In genomic region chr10:105535848-105536247, GRCm38 (mm10) we compare ENCODE assay signal across 24 mouse cellular contexts. TPM values are rescaled to one million over a fixed set of nuclear protein-coding genes. Genes with fewer than 3 reads are reported as not detected.
DNase-seq lines count a peak whose midpoint lies in the region; ATAC-seq and TF ChIP-seq lines count a peak whose summit lies in the region.
"Had no signal": no experiment of that assay in that cellular context is flagged by ENCODE, and none has a peak within 500 bp of the region (broad histone marks: within the 10 kb centered on the region; RNA-seq: fewer than 3 reads in every experiment).

No protein-coding gene starts in this region.

- no peak overlapping the region for H3K4me2 ChIP-seq in lung, postnatal 0 days (replicated peaks; ENCODE audit: low read depth, low read length)
- H3K4me2 ChIP-seq in forebrain, embryonic 11.5 days (ENCODE audit: low read depth, low read length, severe bottlenecking): no peak overlapping the region
- H3K4me2 ChIP-seq in midbrain, postnatal 0 days (ENCODE audit: low read depth, low read length, poor library complexity, severe bottlenecking): no peak overlapping the region
- H3K4me2 ChIP-seq: embryonic facial prominence, embryonic 12.5 days; forebrain, embryonic 13.5 days; forebrain, embryonic 15.5 days had no signal

- no peak overlapping the region for H3K4me3 ChIP-seq in lung, postnatal 0 days (ENCODE audit: low read depth, low read length)
- H3K4me3 ChIP-seq in small intestine, adult 2 months (ENCODE audit: low read depth, low read length): no peak overlapping the region
- H3K4me3 ChIP-seq in forebrain, embryonic 11.5 days (ENCODE audit: low read depth, low read length): no peak overlapping the region
- no peak overlapping the region for H3K4me3 ChIP-seq in midbrain, postnatal 0 days (ENCODE audit: low read depth, low read length)
- H3K4me3 ChIP-seq: embryonic facial prominence, embryonic 10.5 days; embryonic facial prominence, embryonic 12.5 days; forebrain, embryonic 13.5 days; forebrain, embryonic 15.5 days had no signal

- TF ChIP-seq POLR2A in small intestine, adult 2 months (IDR thresholded peaks at IDR 0.05; ENCODE audit: low read depth, low read length): no peak

- H3K9ac ChIP-seq in lung, postnatal 0 days (replicated peaks; ENCODE audit: low read depth): no peak overlapping the region
- H3K9ac ChIP-seq in forebrain, embryonic 11.5 days (ENCODE audit: low read length): no peak overlapping the region
- no peak overlapping the region for H3K9ac ChIP-seq in midbrain, postnatal 0 days (replicated peaks; ENCODE audit: low read length, poor library complexity, severe bottlenecking)
- H3K9ac ChIP-seq: embryonic facial prominence, embryonic 12.5 days; forebrain, embryonic 13.5 days; forebrain, embryonic 15.5 days; forebrain, postnatal 0 days had no signal

- CTCF ChIA-PET in Patski (lab: Charles Lee): interaction anchor here (1.3 to 1.5 kb wide), 2 partner anchors 10 to 13 kb away, joined by 4 read pairs; no protein-coding TSS in a partner anchor

- H3K27ac ChIP-seq in lung, postnatal 0 days (ENCODE audit: low read length): no peak overlapping the region
- H3K27ac ChIP-seq in small intestine, adult 2 months (ENCODE audit: insufficient read depth, low read depth, low read length): peak overlapping the region; percentile 27; the same call in 1 of the 2 replicates
- H3K27ac ChIP-seq in forebrain, embryonic 11.5 days (ENCODE audit: low read depth, low read length): no peak overlapping the region
- no peak overlapping the region for H3K27ac ChIP-seq in midbrain, postnatal 0 days (ENCODE audit: low read depth, low read length)
- H3K27ac ChIP-seq: embryonic facial prominence, embryonic 10.5 days; embryonic facial prominence, embryonic 12.5 days; forebrain, embryonic 13.5 days; forebrain, embryonic 15.5 days had no signal

- POLR2A ChIA-PET in Patski (lab: Charles Lee): no interaction called here

- ATAC-seq in lung, postnatal 0 days: peak; percentile 56
- peak; percentile 44 for ATAC-seq in Patski
- ATAC-seq in forebrain, embryonic 11.5 days (replicated peaks; ENCODE audit: low FRiP score): no peak
- no peak for ATAC-seq in midbrain, postnatal 0 days (ENCODE audit: low FRiP score)
- ATAC-seq: CD4-positive, CD25-positive, alpha-beta regulatory T cell, adult 4 months; forebrain, embryonic 13.5 days; forebrain, embryonic 15.5 days; forebrain, postnatal 0 days had no signal

- no peaks in the 10 kb centered on the region for H3K27me3 ChIP-seq in lung, postnatal 0 days (replicated peaks; ENCODE audit: insufficient read depth, low read length)
- no peaks in the 10 kb centered on the region for H3K27me3 ChIP-seq in Patski
- no peaks in the 10 kb centered on the region for H3K27me3 ChIP-seq in small intestine, adult 2 months (ENCODE audit: control insufficient read depth, insufficient read depth, low read length)
- H3K27me3 ChIP-seq in forebrain, embryonic 11.5 days (ENCODE audit: control insufficient read depth, insufficient read depth, low read length): no peaks in the 10 kb centered on the region
- H3K27me3 ChIP-seq in midbrain, postnatal 0 days (ENCODE audit: insufficient read depth, low read length): no peaks in the 10 kb centered on the region
- H3K27me3 ChIP-seq: CH12.LX; embryonic facial prominence, embryonic 12.5 days; forebrain, embryonic 13.5 days; forebrain, embryonic 15.5 days had no signal

- TF ChIP-seq CTCF in lung, postnatal 0 days (IDR thresholded peaks at IDR 0.05): no peak
- no peak for TF ChIP-seq CTCF in Patski (IDR thresholded peaks at IDR 0.05)
- no peak for TF ChIP-seq CTCF in small intestine, adult 2 months (IDR thresholded peaks at IDR 0.05; ENCODE audit: extremely low read depth, insufficient read length, insufficient replicate concordance, low read depth, low read length)
- TF ChIP-seq CTCF in midbrain, postnatal 0 days (IDR thresholded peaks at IDR 0.05): no peak

- no peak for TF ChIP-seq EP300 in lung, postnatal 0 days (IDR thresholded peaks at IDR 0.05)

- H3K9me3 ChIP-seq in lung, postnatal 0 days (ENCODE audit: low read length): no peaks in the 10 kb centered on the region
- no peaks in the 10 kb centered on the region for H3K9me3 ChIP-seq in forebrain, embryonic 11.5 days (ENCODE audit: control insufficient read depth, low read length)
- no peaks in the 10 kb centered on the region for H3K9me3 ChIP-seq in midbrain, postnatal 0 days (ENCODE audit: low read length)
- H3K9me3 ChIP-seq: embryonic facial prominence, embryonic 10.5 days; embryonic facial prominence, embryonic 12.5 days; forebrain, embryonic 13.5 days; forebrain, embryonic 15.5 days; G1E had no signal

- peaks cover 2% of the 10 kb centered on the region; the same call in 1 of the 2 replicates for H3K4me1 ChIP-seq in lung, postnatal 0 days (ENCODE audit: insufficient read depth, low read depth, low read length)
- peaks cover 10% of the 10 kb centered on the region; the same call in 1 of the 2 replicates for H3K4me1 ChIP-seq in small intestine, adult 2 months (ENCODE audit: control insufficient read depth, insufficient read depth, insufficient read length, low read length)
- no peaks in the 10 kb centered on the region for H3K4me1 ChIP-seq in forebrain, embryonic 11.5 days (replicated peaks; ENCODE audit: control insufficient read depth, insufficient read depth, low read length)
- no peaks in the 10 kb centered on the region for H3K4me1 ChIP-seq in midbrain, postnatal 0 days (ENCODE audit: insufficient read depth, low read length)

- H3K36me3 ChIP-seq in lung, postnatal 0 days (ENCODE audit: insufficient read depth, low read length): no peaks in the 10 kb centered on the region
- H3K36me3 ChIP-seq in small intestine, adult 2 months (ENCODE audit: control insufficient read depth, insufficient read depth, low read length): no peaks in the 10 kb centered on the region
- no peaks in the 10 kb centered on the region for H3K36me3 ChIP-seq in forebrain, embryonic 11.5 days (ENCODE audit: control insufficient read depth, insufficient read depth, low read length)
- H3K36me3 ChIP-seq in midbrain, postnatal 0 days (ENCODE audit: insufficient read depth, low read length): no peaks in the 10 kb centered on the region
- H3K36me3 ChIP-seq: forebrain, embryonic 15.5 days; G1E had no signal

- in situ Hi-C loops in Patski (cut with MboI; ENCODE audit: low pct_unique_long_range_greater_than_20kb): no loop called here

- peak; percentile 49 for DNase-seq in lung, postnatal 0 days (ENCODE audit: low spot score)
- DNase-seq in lung, postnatal 36 days: no peak
- no peak for DNase-seq in Patski (ENCODE audit: low read depth, low spot score)
- DNase-seq in forebrain, embryonic 11.5 days (ENCODE audit: low spot score): no peak
- no peak for DNase-seq in thymus, adult 18-20 months
- no peak for DNase-seq in midbrain, postnatal 0 days (ENCODE audit: low spot score)
- DNase-seq: adrenal gland, adult 2 months; adrenal gland, postnatal 10 days; adrenal gland, postnatal 25 days; B cell, adult 2 months; cerebellum, adult 11 months; cerebellum, adult 18-20 months; cerebellum, adult 8-10 months; cerebellum, postnatal 10 days; cerebellum, postnatal 25 days; forebrain, postnatal 0 days had no signal

RNA-seq across cellular contexts. Expression of gene Tmtc2, which starts 38.4 kb away (rescaled TPM):
- polyA plus RNA-seq in lung, postnatal 0 days (2015; fragmentation: Nextera tagmentation; extraction: Ambion mirVana): 7.2 and 10.2 TPM in 2 replicates
- 0.77 TPM for polyA plus RNA-seq in Patski (2021)
- 1.8 and 2.9 TPM in 2 replicates for polyA plus RNA-seq in small intestine, adult 2 months (2012; rRNA removed)
- polyA plus RNA-seq in forebrain, embryonic 11.5 days (2014; fragmentation: Nextera tagmentation; extraction: Ambion mirVana): 3.9 and 4.0 TPM in 2 replicates
- total RNA-seq in midbrain, postnatal 0 days (2014; rRNA removed): 12.9 and 14.6 TPM in 2 replicates
- polyA plus RNA-seq in midbrain, postnatal 0 days (2015; fragmentation: Nextera tagmentation; extraction: Ambion mirVana): 4.1 and 5.3 TPM in 2 replicates
- total RNA-seq: CH12.LX had no signal

Comparison
In these comparisons a context has a peak if more than half of its experiments do, and no peak if none do; other contexts are left out.
1. ATAC-seq: peak in lung, postnatal 0 days (single experiment) and Patski (single experiment); none in forebrain, embryonic 11.5 days (single experiment) and midbrain, postnatal 0 days (single experiment).